Mouse (Mus musculus): Measurements from ENCODE around the gene Gtf3c2. TPM values are rescaled to one million over a fixed set of nuclear protein-coding genes. Genes with fewer than 3 reads are reported as not detected.
"Not testable (repeated sequence)": the region's sequence is repeated elsewhere in the genome, so short reads cannot be mapped to it uniquely, and the experiment has no call there.

Gene Gtf3c2
- 80.3 and 89.9 TPM in 2 replicates for polyA plus RNA-seq (2012; rRNA removed)

- DNase-seq (ENCODE audit: extremely low spot score in 1 of 2, low spot score in 1 of 2), result peak; percentile 96 to 99
These were observed at the start of gene Gtf3c2, which contains the start of gene Gm29609 for GRCm38 (mm10) chr5:31179766-31180630. Gene Gtf3c2 (minus strand): TSS chr5:31180144. Gene Gm29609 (minus strand): TSS chr5:31179911.

GRCm38 (mm10) chr5:31226641-31227040 lies 46.7 kb upstream of the Gtf3c2 start:
- no peak for DNase-seq (ENCODE audit: extremely low spot score in 1 of 2, low spot score in 1 of 2)

GRCm38 (mm10) chr5:31222696-31223095 lies 42.8 kb upstream of the Gtf3c2 start:
- no peak for DNase-seq (ENCODE audit: extremely low spot score in 1 of 2, low spot score in 1 of 2)

- no peak for DNase-seq (ENCODE audit: extremely low spot score in 1 of 2, low spot score in 1 of 2)
These were observed 41.5 kb upstream of the Gtf3c2 start for GRCm38 (mm10) chr5:31221304-31221945.

- DNase-seq (ENCODE audit: extremely low spot score in 1 of 2, low spot score in 1 of 2), result peak; percentile 87 to 96
These were observed 40.7 kb upstream of the Gtf3c2 start, which contains the start of gene Ppm1g for GRCm38 (mm10) chr5:31220448-31221303. Gene Ppm1g (minus strand): TSS chr5:31220687.

GRCm38 (mm10) chr5:31219911-31220447 lies 40.0 kb upstream of the Gtf3c2 start:
- DNase-seq (ENCODE audit: extremely low spot score in 1 of 2, low spot score in 1 of 2), result peak in 1 of 2 experiments; percentile 50

- no peak for DNase-seq (ENCODE audit: extremely low spot score in 1 of 2, low spot score in 1 of 2)
These were observed 39.5 kb upstream of the Gtf3c2 start for GRCm38 (mm10) chr5:31219474-31219873.

- no peak for DNase-seq (ENCODE audit: extremely low spot score in 1 of 2, low spot score in 1 of 2)
These were observed 39.1 kb upstream of the Gtf3c2 start for GRCm38 (mm10) chr5:31219070-31219469.

- no peak for DNase-seq (ENCODE audit: extremely low spot score in 1 of 2, low spot score in 1 of 2)
These were observed 38.4 kb upstream of the Gtf3c2 start for GRCm38 (mm10) chr5:31218294-31218693.

- not testable (repeated sequence) for DNase-seq (ENCODE audit: extremely low spot score in 1 of 2, low spot score in 1 of 2)
These were observed 36.6 kb upstream of the Gtf3c2 start for GRCm38 (mm10) chr5:31216554-31216953.

- DNase-seq (ENCODE audit: extremely low spot score in 1 of 2, low spot score in 1 of 2), result no peak
These were observed 24.5 kb upstream of the Gtf3c2 start for GRCm38 (mm10) chr5:31204421-31204820.

- no peak for DNase-seq (ENCODE audit: extremely low spot score in 1 of 2, low spot score in 1 of 2)
These were observed 23.9 kb upstream of the Gtf3c2 start for GRCm38 (mm10) chr5:31203866-31204265.

- DNase-seq (ENCODE audit: extremely low spot score in 1 of 2, low spot score in 1 of 2), result no peak
These were observed 23.0 kb upstream of the Gtf3c2 start for GRCm38 (mm10) chr5:31202933-31203332.

GRCm38 (mm10) chr5:31201742-31202590 lies 22.0 kb upstream of the Gtf3c2 start, which contains the start of gene Zfp513:
Gene Zfp513 (minus strand): TSS chr5:31202303.
- DNase-seq (ENCODE audit: extremely low spot score in 1 of 2, low spot score in 1 of 2), result peak; percentile 98 to 99

- no peak for DNase-seq (ENCODE audit: extremely low spot score in 1 of 2, low spot score in 1 of 2)
These were observed 21.2 kb upstream of the Gtf3c2 start for GRCm38 (mm10) chr5:31201042-31201741.

- no peak for DNase-seq (ENCODE audit: extremely low spot score in 1 of 2, low spot score in 1 of 2)
These were observed 20.4 kb upstream of the Gtf3c2 start for GRCm38 (mm10) chr5:31200327-31200768.

- no peak for DNase-seq (ENCODE audit: extremely low spot score in 1 of 2, low spot score in 1 of 2)
These were observed 19.9 kb upstream of the Gtf3c2 start for GRCm38 (mm10) chr5:31199893-31200292.

GRCm38 (mm10) chr5:31199321-31199892 lies 19.5 kb upstream of the Gtf3c2 start:
- no peak for DNase-seq (ENCODE audit: extremely low spot score in 1 of 2, low spot score in 1 of 2)

Measured in frontal cortex, adult 2 months (tissue).